Mouse (Mus musculus): ENCODE data around the gene Aldh9a1.

Aldh9a1 gene

DNA sequence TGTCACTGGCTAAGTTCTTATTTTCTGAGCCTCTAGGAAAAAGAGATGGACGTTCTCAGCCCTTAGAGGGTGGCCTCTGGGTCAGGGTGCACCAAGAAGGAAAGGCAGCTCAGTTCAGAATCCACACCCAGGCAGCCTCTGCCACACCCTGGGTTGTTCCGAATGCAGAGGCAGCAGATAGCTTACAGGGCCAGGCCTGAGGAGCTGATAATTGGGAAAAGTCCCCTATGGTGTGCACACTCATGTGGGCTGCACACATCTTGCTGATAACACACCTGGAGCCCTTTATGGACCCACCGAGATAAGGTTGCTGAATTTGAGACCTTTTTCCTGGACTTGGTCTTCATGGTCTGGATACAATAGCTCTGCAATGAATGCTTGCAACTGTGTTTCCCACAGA is 34.4 kb downstream of the Aldh9a1 start:
- no peak for DNase-seq (ENCODE audit: inconsistent ontology term)

DNA sequence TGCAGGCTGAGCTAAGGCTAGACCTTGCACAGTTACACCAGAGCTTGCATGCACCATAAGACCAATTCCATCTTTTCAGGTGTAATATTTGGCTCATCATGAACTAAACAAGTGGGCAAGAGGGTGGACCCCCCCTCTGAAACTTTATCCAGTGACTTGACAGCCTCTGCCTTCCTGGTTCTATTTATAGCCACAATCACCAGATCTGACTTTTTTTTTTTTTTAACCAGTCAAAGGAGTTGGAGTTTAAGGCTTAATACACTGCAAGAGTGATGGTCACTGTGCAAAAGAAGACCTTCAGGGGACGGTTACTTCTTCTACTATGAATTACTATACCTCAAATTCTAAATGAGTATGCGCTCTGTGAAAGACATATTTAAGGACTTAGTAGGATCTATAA is 35.4 kb downstream of the Aldh9a1 start:
- no peak for DNase-seq (ENCODE audit: inconsistent ontology term)

DNA sequence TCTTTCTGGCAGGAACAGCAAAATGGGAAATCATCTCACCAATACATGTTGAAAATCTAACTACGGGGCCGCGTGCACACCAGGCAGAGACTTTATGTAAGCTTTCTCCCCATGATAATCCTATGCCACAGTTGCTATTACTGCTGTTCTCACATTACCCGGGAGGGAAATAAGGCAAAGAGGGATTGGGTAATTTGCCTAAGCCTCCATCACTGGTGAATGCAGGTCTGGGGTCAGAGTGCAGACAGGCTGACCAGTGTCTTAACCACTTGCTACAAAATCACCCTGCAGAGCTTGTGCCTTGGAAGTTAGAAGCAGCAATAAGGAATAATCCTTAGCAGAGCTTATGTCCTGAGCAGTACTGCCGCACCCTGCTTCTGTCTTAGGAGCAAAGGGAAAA is 35.8 kb downstream of the Aldh9a1 start:
- DNase-seq (ENCODE audit: inconsistent ontology term) = no peak

DNA sequence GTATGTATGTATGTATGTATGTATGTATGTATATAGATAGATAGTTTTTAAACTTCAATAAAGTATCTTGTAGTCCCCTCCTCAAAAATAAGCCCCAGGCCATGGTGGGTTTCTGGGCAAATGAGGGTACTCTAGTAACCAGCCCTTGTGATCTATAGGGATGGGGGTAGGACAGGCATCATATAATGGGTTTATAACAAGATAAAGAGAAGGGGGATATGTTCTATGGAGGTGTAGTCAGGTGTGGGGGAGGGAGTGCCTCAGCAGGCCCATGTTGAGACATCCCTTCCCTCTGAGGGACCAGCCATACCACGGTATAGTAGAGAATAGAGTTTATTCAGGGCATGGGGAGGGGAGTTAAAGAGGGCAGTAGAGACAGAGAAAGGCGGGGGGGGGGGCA is 36.7 kb downstream of the Aldh9a1 start:
- no peak for DNase-seq (ENCODE audit: inconsistent ontology term)

DNA sequence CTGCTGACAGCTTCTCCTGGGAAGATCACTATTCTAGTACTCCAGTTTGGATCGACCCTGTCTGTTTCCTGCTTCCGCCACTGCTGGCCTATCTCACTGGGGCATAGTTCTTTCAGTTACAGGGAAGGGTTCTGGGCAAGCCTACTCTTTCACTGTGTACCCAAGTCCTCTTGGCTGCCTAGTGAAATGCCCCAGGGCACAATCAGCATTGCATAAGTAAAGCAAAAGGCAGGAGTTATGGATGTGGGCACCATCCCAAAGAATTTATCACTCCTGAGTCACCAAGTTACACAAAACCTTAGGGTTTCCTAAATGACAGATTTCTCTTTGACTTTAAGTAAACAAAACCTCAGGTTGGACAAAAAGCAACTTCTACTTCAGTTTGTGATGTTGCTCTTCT is 37.5 kb downstream of the Aldh9a1 start:
- peak; percentile 65 for DNase-seq (ENCODE audit: inconsistent ontology term)

DNA sequence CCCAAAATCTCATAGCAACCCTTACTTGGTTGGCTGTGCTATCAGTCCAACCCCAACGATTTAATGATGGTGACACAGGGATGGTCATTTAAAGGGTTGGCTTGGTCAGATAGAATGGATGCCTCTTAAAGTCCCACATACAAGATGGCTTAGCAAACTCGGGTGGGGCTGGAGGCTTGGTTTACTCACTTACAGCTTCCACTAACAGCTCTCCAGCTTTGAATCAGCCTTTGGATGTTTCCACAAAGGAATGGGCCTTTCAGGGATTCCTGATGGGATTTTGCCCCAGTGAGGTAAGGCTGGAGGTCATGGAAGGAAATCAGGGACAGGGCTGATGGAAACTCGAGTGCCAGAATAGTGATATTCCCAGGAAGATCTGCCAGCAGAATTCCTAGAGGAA is 38.0 kb downstream of the Aldh9a1 start:
- DNase-seq (ENCODE audit: inconsistent ontology term) = no peak

DNA sequence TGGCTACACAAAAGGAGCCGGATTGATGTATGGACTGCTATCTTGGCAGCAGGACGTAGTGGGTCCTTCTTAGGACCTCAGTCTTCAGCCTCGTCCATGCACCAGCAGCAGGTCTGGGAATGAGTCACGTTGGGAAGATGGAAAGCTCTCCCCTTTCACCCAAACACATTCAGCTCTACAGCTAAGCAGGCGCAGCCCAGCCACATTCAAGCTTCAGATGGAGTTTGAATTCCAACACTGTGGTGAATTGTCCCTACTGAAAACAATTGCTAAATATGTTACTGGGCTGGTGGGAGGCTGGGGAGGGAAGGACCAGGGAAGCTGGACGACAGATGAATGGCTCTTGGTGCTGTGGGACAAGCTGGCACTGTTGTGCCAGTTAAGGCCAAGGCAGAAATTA is 38.8 kb downstream of the Aldh9a1 start:
- DNase-seq (ENCODE audit: inconsistent ontology term) = no peak

DNA sequence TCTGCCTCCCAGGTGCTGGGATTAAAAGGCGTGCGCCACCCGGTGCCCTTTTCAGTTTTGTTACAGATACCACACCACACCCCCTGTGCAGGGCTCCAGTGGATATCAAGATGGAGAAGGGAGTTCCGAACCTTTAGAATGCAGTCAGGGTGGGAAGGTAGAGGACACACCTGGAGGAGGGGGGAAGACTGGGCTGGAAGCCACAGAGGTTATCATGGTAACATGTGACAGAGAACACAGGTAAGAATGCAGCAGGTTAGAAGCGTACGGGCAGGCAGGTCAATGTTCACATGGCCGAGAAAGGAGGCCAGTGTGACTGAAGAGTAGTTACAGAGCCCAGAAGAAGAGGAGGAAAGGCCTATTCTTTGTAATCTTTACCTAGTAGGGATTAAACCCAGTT is 39.8 kb downstream of the Aldh9a1 start:
- DNase-seq (ENCODE audit: inconsistent ontology term) = no peak

DNA sequence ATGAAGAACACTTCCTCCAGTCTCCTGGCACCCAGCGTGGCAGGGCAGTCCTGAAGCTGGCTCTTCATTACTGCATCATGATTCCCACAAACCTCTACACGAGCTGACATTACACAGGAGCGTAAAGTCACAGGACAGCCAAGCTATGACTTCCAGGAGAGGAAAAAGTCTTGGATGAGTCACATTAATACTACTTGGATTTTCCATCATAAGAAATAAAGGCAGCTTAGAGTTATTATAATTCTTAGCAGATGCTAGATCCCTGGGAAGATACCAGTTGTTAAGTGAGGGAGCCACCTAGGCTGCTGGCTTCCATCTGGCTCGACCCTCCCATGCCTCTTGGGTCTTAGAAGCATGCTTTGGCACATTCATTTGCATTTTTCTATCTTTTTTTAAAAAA is 40.6 kb downstream of the Aldh9a1 start:
- no peak for DNase-seq (ENCODE audit: inconsistent ontology term)

DNA sequence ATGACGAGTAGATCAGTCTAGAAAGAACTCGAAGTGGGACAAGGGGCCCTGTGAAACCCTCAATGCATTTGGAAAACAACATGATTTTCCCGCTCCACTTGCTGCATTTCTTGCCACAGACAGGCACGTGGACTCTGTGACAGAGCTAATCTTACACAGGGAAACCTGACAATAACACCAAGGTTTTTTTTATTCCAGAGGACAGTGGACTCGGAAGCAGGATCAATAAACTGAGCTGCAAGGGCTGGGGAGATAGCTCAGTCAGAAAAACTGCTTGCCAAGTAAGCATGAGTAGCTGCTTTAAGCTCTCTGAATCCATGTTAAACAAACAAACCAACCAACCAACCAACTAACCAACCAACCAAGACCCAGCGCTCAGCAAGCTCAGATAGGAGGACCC is 41.5 kb downstream of the Aldh9a1 start:
- DNase-seq (ENCODE audit: inconsistent ontology term) = no peak

DNA sequence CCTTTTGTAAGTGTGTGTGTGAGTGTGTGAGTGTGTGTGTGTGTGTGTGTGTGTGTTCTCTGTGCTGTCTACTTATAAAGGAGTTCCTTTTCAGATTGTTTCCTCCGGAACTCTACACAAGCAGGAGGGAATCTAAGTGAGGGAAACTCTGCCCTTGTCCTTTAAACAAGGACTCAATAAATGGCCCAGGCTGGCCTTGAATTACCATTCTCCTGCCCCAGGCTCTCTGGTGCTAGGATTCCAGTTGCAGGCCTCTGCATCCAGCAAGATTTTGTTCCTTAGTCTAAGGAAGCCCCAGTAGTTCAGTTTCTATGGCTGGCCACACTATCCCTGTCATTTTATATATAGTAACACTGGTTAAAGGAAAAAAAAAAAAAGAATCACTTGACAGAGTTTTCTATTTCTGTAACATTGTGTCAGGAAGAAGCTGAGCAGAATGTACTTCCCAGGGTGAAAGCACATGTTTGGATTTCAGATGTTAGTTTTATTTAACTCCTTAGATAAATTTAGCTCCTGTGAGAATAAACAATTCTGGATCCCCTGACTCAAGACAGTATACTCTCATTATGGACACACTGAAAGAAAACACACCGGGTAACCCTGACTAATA is 42.3 kb downstream of the Aldh9a1 start:
- DNase-seq (ENCODE audit: inconsistent ontology term) = no peak

DNA sequence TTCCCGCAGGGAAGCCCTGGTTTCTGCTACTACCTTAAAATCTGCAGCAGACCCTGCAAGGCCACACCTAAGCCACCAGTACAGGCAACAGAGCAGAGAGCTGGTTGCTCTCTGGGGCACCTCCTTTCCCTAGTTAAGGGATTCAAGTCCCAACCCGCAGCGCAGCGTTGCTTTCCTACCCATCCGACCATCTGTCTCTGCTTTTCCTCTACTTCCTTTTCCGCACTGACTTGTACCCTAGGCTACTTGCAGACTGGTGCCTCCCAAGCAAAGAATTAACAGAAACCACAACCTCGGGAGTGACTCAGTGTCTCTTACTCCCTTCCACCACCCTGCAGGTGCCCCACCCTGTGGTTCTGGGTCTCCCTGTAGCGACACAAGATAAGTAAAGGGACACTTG is 42.9 kb downstream of the Aldh9a1 start:
- peak; percentile 22 for DNase-seq (ENCODE audit: inconsistent ontology term)

DNA sequence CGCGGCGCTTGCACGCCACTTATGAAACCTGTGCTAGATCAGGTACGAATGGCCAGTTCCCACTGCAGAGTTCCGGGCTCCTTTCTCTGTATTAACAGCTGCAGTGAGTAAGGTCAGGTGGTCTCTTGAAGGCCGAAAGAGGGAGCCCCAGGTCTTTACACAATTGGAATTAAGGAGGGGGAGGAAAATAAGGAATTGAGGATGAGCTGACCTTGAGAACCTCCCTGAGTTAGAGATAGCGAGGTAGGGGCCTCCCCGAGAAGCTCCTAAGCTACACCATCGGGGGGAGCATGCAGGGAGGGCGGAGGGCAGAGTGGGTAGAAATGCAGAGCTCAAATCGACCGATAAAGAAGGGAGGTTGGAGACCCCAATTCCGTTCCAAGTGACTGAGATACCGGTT is 43.5 kb downstream of the Aldh9a1 start:
- DNase-seq (ENCODE audit: inconsistent ontology term) = no peak

DNA sequence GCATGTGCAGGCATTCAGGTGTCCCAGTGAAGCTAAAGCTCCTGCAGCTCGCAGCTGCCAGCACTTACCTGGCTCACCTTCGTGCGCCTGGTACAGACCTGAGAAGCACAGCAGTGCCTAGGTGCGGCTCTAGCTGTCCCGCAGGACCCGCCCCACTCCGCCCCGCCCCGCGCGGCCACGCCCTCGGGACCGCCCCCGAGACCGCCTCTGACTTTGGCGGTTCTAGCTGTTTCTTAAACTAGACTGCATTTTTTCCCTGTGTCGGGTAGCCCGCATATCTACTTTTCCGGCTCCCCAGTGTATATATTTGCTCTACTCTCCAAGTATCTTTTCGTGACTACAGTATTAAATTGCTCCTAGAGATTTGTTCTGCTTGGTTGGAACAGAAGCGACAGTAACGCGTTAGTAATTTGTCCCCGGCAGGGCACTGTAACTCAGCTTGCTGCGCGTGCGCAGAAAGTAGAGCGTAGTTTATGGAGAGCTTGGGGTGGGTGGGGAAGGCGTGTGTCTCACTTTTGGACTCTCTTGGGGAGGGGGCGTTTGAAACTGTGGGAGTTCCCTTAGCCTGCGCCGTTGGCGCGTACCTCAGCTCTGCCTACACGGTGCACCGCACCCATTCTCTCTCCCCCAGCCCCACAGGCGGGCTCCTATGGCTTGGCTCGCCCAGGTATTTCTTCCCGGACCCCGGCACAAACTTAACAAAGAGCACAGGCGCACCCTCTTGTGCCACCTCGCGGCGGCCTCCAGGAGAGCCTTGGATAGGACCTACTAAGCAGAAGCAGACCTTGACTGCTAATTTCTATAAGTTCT is 44.1 kb downstream of the Aldh9a1 start, which contains the start of gene Mgst3:
TSS of gene Mgst3 (minus strand) at position 159 of the 810 bp plus-strand sequence.
- peak; percentile 92 for DNase-seq (ENCODE audit: inconsistent ontology term)

DNA sequence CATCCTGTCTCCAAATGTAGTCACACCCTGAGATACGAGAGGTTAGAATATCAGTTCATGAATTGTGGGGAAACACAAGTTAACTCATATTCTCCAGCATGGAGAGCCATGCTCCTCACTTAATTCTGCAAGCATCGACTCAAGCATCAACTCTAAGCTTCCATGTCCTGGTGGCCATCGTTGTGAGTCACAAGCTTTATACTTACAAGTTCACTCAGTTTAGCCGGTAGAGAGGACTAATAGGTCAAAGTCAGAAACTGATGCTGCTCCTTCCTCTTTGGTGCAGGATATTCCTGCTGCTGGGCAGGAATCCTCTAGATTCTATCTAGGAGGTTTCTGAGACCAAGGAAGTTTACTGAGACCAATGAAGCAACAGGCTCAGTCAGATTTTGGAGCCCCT is 55.4 kb downstream of the Aldh9a1 start:
- no peak for DNase-seq (ENCODE audit: inconsistent ontology term)

DNA sequence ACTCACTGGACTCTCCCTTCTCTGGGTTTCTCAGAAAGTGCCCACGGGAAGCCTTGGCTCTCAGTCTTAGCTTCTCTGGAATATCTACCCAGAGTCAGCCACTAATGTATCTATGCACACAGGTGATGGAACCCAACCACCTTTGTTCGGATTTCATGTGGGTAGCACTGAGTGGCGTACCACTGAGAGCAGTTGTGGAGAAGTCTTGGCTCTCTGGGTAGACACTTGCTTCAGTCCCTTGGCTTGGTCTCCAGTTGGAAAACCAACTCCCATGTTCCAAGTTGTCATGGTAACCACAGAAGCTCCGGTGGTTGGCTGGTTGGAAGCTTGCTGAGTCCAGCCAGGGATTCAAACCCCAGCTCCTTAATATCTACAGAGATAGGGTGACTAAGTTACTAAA is 59.8 kb downstream of the Aldh9a1 start:
- no peak for DNase-seq (ENCODE audit: inconsistent ontology term)

DNA sequence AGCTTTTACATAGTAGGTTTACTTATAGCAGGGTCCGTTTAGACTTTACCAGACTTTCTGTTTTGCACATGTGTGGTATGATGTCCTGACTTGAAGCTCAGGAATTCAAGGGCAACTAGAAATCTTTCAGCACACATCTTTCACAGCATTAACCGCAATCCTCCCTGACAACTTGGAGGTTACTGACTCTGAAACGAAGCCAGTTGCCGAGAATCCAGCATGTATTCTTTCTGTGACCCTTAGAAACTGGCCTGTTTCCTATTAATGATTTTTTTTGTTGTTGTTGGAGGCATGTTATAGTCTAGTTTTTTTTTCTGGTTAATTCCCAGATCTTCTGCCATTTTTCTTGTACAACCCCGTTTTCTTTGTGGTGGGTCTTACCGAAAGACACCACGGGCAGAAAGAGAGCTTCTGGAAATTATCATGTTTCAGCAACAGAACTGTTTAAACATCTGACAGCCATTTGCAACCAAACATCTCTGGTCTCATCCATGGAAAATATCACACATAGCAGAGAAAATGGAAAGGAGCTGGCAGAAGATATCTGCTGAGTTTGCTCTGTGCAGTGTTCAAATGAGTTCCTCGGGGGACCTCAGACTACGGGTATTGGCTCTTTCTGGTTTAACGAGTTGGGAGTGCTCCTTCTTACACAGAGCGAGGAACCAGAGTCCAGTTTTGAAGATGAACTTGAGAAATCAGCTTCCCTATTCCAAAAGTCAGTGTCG is 62.4 kb downstream of the Aldh9a1 start:
- no peak for DNase-seq (ENCODE audit: inconsistent ontology term)

DNA sequence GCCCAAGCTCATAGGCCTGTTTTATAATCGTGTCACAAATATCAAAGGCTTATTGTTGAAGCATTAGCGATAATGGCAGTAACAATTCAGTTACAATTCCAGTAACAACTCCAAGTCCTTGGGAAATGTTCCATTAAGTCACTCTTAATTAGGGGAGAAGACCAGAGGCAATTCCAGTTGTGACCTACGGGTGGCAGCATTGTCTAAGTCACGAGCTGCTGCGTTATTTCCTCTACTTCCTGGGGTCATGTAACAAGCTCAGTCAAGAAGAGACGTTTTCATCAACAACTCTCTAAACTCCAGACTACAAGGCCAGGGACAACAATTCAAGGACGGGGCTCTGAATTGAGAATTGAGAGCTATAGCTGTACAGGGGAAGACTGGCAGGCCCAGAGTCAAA is 65.1 kb downstream of the Aldh9a1 start:
- peak; percentile 78 for DNase-seq (ENCODE audit: inconsistent ontology term)
